Mouse (Mus musculus) neural tube, embryonic 15.5 days (tissue): ENCODE results near the gene Nat14. TPM values are rescaled to one million over a fixed set of nuclear protein-coding genes. Genes with fewer than 3 reads are reported as not detected.
A peak's percentile ranks its signal among the peaks of the same experiment; 100 is the strongest.
"Not testable (repeated sequence)": the region's sequence is repeated elsewhere in the genome, so short reads cannot be mapped to it uniquely, and the experiment has no call there.

Experiments
- ATAC-seq: fragments of 200-750 bp; cut with Nextera tagmentation; 2 replicates; pipeline ENCODE4 v1.8.0; 2017; ENCODE audit warnings: mild to moderate bottlenecking, moderate TSS enrichment, moderate library complexity; ENCODE audit not compliant: low FRiP score
- H3K27ac ChIP-seq: fragments of 300-500 bp; sonication (generic); replicated peaks from 2 replicates; pipeline ENCODE4 v1.5.1; 2015; ENCODE audit warnings: mild to moderate bottlenecking, inconsistent platforms
- H3K27me3 ChIP-seq: fragments of 300-500 bp; sonication (generic); replicated peaks from 2 replicates; pipeline ENCODE4 v1.6.1; 2015; ENCODE audit warnings: inconsistent platforms
- H3K36me3 ChIP-seq: fragments of 300-500 bp; sonication (generic); 2 replicates; pipeline ENCODE4 v1.6.1; 2015; ENCODE audit warnings: inconsistent platforms
- H3K4me1 ChIP-seq: fragments of 300-500 bp; sonication (generic); 2 replicates; pipeline ENCODE4 v1.6.1; 2015; ENCODE audit warnings: inconsistent platforms
- H3K4me2 ChIP-seq: fragments of 300-500 bp; sonication (generic); 2 replicates; pipeline ENCODE4 v1.6.1; 2015; ENCODE audit warnings: inconsistent platforms, mild to moderate bottlenecking, moderate library complexity
- H3K4me3 ChIP-seq: fragments of 300-500 bp; sonication (generic); replicated peaks from 2 replicates; pipeline ENCODE4 v1.5.1; 2015; ENCODE audit warnings: mild to moderate bottlenecking, inconsistent platforms
- H3K9ac ChIP-seq: fragments of 300-500 bp; sonication (generic); replicated peaks from 2 replicates; pipeline ENCODE4 v1.6.1; 2015; ENCODE audit warnings: mild to moderate bottlenecking, inconsistent platforms
- H3K9me3 ChIP-seq: fragments of 300-500 bp; sonication (generic); replicated peaks from 2 replicates; pipeline ENCODE4 v1.6.1; 2016; ENCODE audit warnings: inconsistent platforms
- WGBS: fragments of 180-500 bp; shearing (Covaris S2); methylation state at CpG from one replicate; pipeline ENCODE4 v1.1.7; 2015; ENCODE audit warnings: mixed read lengths; 5-methylcytosine and 5-hydroxymethylcytosine counted together
- polyA plus RNA-seq: library from polyadenylated mRNA; unstranded; fragments of >200 nt; fragmentation: Nextera tagmentation; extraction: Ambion mirVana; gene quantifications from 2 replicates; pipeline ENCODE4 v1.2.1, GENCODE M21; 2015

Gene Nat14
- 30.8 and 36.3 TPM in 2 replicates for polyA plus RNA-seq

GRCm38 (mm10) chr7:4921824-4922482 is at the start of gene Nat14:
Gene Nat14 (plus strand): TSS chr7:4922028.
- H3K9me3 ChIP-seq, result no peaks in the 10 kb centered on the region
- peak within 1 kb of the TSS; percentile 64 for H3K9ac ChIP-seq
- no peaks in the 10 kb centered on the region for H3K27me3 ChIP-seq
- peaks cover 31% of the 10 kb centered on the region for H3K36me3 ChIP-seq
- H3K4me3 ChIP-seq, result peak within 1 kb of the TSS; percentile 47
- WGBS, result 30% methylated on average over 8 of the region's 8 CpGs
- ATAC-seq, result no peak
- H3K27ac ChIP-seq, result peak within 1 kb of the TSS; percentile 99
- H3K4me2 ChIP-seq, result peak within 1 kb of the TSS; percentile 95
- peaks cover 64% of the 10 kb centered on the region for H3K4me1 ChIP-seq

- under 1% methylated on average over 22 of the region's 22 CpGs for WGBS
- H3K27ac ChIP-seq, result peak within 1 kb of the TSS; percentile 54
These were observed 45.0 kb upstream of the Nat14 start, which contains the start of gene Isoc2a for GRCm38 (mm10) chr7:4876753-4877221. Gene Isoc2a (plus strand): TSS chr7:4877153.

GRCm38 (mm10) chr7:4877226-4877625 is 44.6 kb upstream of the Nat14 start:
- H3K9ac ChIP-seq, result peak overlapping the region; percentile 62
- ATAC-seq, result peak; percentile 53; the same call in 1 of the 2 replicates
- H3K4me2 ChIP-seq, result peak overlapping the region; percentile 93
- H3K4me1 ChIP-seq, result peaks cover 15% of the 10 kb centered on the region
- H3K27me3 ChIP-seq, result no peaks in the 10 kb centered on the region
- no peaks in the 10 kb centered on the region for H3K36me3 ChIP-seq
- H3K9me3 ChIP-seq, result no peaks in the 10 kb centered on the region
- WGBS, result 10% methylated on average over 11 of the region's 11 CpGs
- peak overlapping the region; percentile 56 for H3K4me3 ChIP-seq
- H3K27ac ChIP-seq, result no peak overlapping the region

More at GRCm38 (mm10) chr7:4876753-4877221, 45.0 kb upstream of the Nat14 start, which contains the start of gene Isoc2a:
- H3K9ac ChIP-seq, result peak within 1 kb of the TSS; percentile 62
- H3K4me2 ChIP-seq, result peak within 1 kb of the TSS; percentile 93
- peak within 1 kb of the TSS; percentile 56 for H3K4me3 ChIP-seq
- peak; percentile 100 for ATAC-seq
- H3K4me1 ChIP-seq, result peaks cover 15% of the 10 kb centered on the region
- H3K36me3 ChIP-seq, result no peaks in the 10 kb centered on the region
- H3K9me3 ChIP-seq, result no peaks in the 10 kb centered on the region
- no peaks in the 10 kb centered on the region for H3K27me3 ChIP-seq

GRCm38 (mm10) chr7:4878186-4878585 is 43.6 kb upstream of the Nat14 start:
- Histone ChIP-seq H3K27me3 (no peaks in the 10 kb centered on the region), H3K27ac (no peak overlapping the region), H3K9ac (no peak overlapping the region), H3K4me1 (peaks cover 15% of the 10 kb centered on the region), H3K36me3 (no peaks in the 10 kb centered on the region), H3K9me3 (no peaks in the 10 kb centered on the region), H3K4me3 (no peak overlapping the region), H3K4me2 (no peak overlapping the region)
- ATAC-seq, result no peak

- not testable (repeated sequence) for H3K4me3 ChIP-seq, H3K27me3 ChIP-seq, H3K4me2 ChIP-seq, H3K9me3 ChIP-seq, H3K27ac ChIP-seq, ATAC-seq, H3K36me3 ChIP-seq, H3K9ac ChIP-seq
- 75% methylated on average over 1 of the region's 1 CpGs for WGBS
- H3K4me1 ChIP-seq, result peaks cover 15% of the 10 kb centered on the region
These were observed 42.8 kb upstream of the Nat14 start for GRCm38 (mm10) chr7:4879036-4879435.

GRCm38 (mm10) chr7:4886680-4887079 is 35.1 kb upstream of the Nat14 start:
- H3K4me3 ChIP-seq, result no peak overlapping the region
- H3K27me3 ChIP-seq, result no peaks in the 10 kb centered on the region
- WGBS, result 83% methylated on average over 4 of the region's 4 CpGs
- no peaks in the 10 kb centered on the region for H3K4me1 ChIP-seq
- no peak for ATAC-seq
- no peak overlapping the region for H3K27ac ChIP-seq
- H3K36me3 ChIP-seq, result no peaks in the 10 kb centered on the region
- H3K4me2 ChIP-seq, result no peak overlapping the region
- H3K9ac ChIP-seq, result no peak overlapping the region
- H3K9me3 ChIP-seq, result no peaks in the 10 kb centered on the region

- no peaks in the 10 kb centered on the region for H3K36me3 ChIP-seq
- H3K4me2 ChIP-seq, result no peak overlapping the region
- no peaks in the 10 kb centered on the region for H3K27me3 ChIP-seq
- no peak overlapping the region for H3K27ac ChIP-seq
- no peak overlapping the region for H3K9ac ChIP-seq
- no peaks in the 10 kb centered on the region for H3K9me3 ChIP-seq
- ATAC-seq, result no peak
- WGBS, result 56% methylated on average over 11 of the region's 11 CpGs
- no peak overlapping the region for H3K4me3 ChIP-seq
- peaks cover 16% of the 10 kb centered on the region for H3K4me1 ChIP-seq
These were observed 26.6 kb upstream of the Nat14 start for GRCm38 (mm10) chr7:4895186-4895585.

- H3K27me3 ChIP-seq, result no peaks in the 10 kb centered on the region
- peak; percentile 76 for ATAC-seq
- H3K9ac ChIP-seq, result peak overlapping the region; percentile 29
- H3K9me3 ChIP-seq, result no peaks in the 10 kb centered on the region
- peak overlapping the region; percentile 62 for H3K4me2 ChIP-seq
- H3K4me1 ChIP-seq, result peaks cover 20% of the 10 kb centered on the region
- H3K36me3 ChIP-seq, result no peaks in the 10 kb centered on the region
- H3K27ac ChIP-seq, result peak overlapping the region; percentile 65
- peak overlapping the region; percentile 38 for H3K4me3 ChIP-seq
- WGBS, result 15% methylated on average over 17 of the region's 18 CpGs
These were observed 22.8 kb upstream of the Nat14 start for GRCm38 (mm10) chr7:4898851-4899648.

- peaks cover 20% of the 10 kb centered on the region for H3K4me1 ChIP-seq
- H3K9ac ChIP-seq, result peak overlapping the region; percentile 29
- H3K27ac ChIP-seq, result peak overlapping the region; percentile 65
- 10% methylated on average over 19 of the region's 19 CpGs for WGBS
- no peaks in the 10 kb centered on the region for H3K9me3 ChIP-seq
- peak overlapping the region; percentile 38 for H3K4me3 ChIP-seq
- peak; percentile 84 for ATAC-seq
- H3K36me3 ChIP-seq, result no peaks in the 10 kb centered on the region
- peak overlapping the region; percentile 62 for H3K4me2 ChIP-seq
- H3K27me3 ChIP-seq, result no peaks in the 10 kb centered on the region
These were observed 21.9 kb upstream of the Nat14 start for GRCm38 (mm10) chr7:4899649-4900522.

GRCm38 (mm10) chr7:4900523-4900851 is 21.3 kb upstream of the Nat14 start:
- Histone ChIP-seq H3K9me3 (no peaks in the 10 kb centered on the region), H3K36me3 (no peaks in the 10 kb centered on the region), H3K27ac (no peak overlapping the region; the same call in 1 of the 2 replicates), H3K4me3 (peak overlapping the region; percentile 38), H3K4me1 (peaks cover 20% of the 10 kb centered on the region), H3K9ac (no peak overlapping the region), H3K4me2 (peak overlapping the region; percentile 62), H3K27me3 (no peaks in the 10 kb centered on the region)
- 31% methylated on average over 11 of the region's 11 CpGs for WGBS
- no peak for ATAC-seq

- no peak overlapping the region; the same call in 1 of the 2 replicates for H3K4me2 ChIP-seq
- H3K9ac ChIP-seq, result no peak overlapping the region
- no peak overlapping the region for H3K27ac ChIP-seq
- H3K36me3 ChIP-seq, result no peaks in the 10 kb centered on the region
- no peaks in the 10 kb centered on the region for H3K27me3 ChIP-seq
- ATAC-seq, result no peak
- H3K4me3 ChIP-seq, result no peak overlapping the region
- peaks cover 20% of the 10 kb centered on the region for H3K4me1 ChIP-seq
- WGBS, result 51% methylated on average over 8 of the region's 8 CpGs
- no peaks in the 10 kb centered on the region for H3K9me3 ChIP-seq
These were observed 20.7 kb upstream of the Nat14 start for GRCm38 (mm10) chr7:4901171-4901570.
